Mouse (Mus musculus): ENCODE measurements at regions not wholly inside any gene's neighbourhood (a gene's known extent, or its start where the extent isn't known, plus 50 kb on each side); places are given as distances from the start of the nearest gene placed in this dataset.
A peak's percentile ranks its signal among the peaks of the same experiment; 100 is the strongest.

- DNase-seq = no peak
- intact Hi-C loops (cut with DNase I) = no loop called here
Observed at GRCm38 (mm10) chr9:50395543-50395942, 50.8 kb upstream of the Rpl10-ps3 start.

GRCm38 (mm10) chr9:50396051-50396450 lies 51.3 kb upstream of the Rpl10-ps3 start:
- DNase-seq = no peak
- intact Hi-C loops (cut with DNase I) = no loop called here

- no peak for DNase-seq
- intact Hi-C loops (cut with DNase I) = no loop called here
Observed at GRCm38 (mm10) chr9:50408396-50408795, 63.6 kb upstream of the Rpl10-ps3 start.

GRCm38 (mm10) chr9:50408845-50409244 lies 64.1 kb upstream of the Rpl10-ps3 start:
- no peak for DNase-seq
- intact Hi-C loops (cut with DNase I) = no loop called here

- no peak for DNase-seq
- intact Hi-C loops (cut with DNase I) = no loop called here
Observed at GRCm38 (mm10) chr9:50412986-50413385, 68.2 kb upstream of the Rpl10-ps3 start.

- intact Hi-C loops (cut with DNase I) = no loop called here
- no peak for DNase-seq
Observed at GRCm38 (mm10) chr9:50413514-50414335, 69.0 kb upstream of the Rpl10-ps3 start.

GRCm38 (mm10) chr9:50414796-50415340 lies 70.1 kb upstream of the Rpl10-ps3 start:
- intact Hi-C loops (cut with DNase I) = no loop called here

GRCm38 (mm10) chr9:50416677-50417076 lies 71.9 kb upstream of the Rpl10-ps3 start:
- no peak for DNase-seq
- intact Hi-C loops (cut with DNase I) = no loop called here

More at GRCm38 (mm10) chr9:50414796-50415340, 70.1 kb upstream of the Rpl10-ps3 start:
- no peak for DNase-seq

GRCm38 (mm10) chr9:50421061-50421460 lies 73.3 kb upstream of the Plet1 start:
- intact Hi-C loops (cut with DNase I) = no loop called here

GRCm38 (mm10) chr9:50421572-50422285 lies 72.6 kb upstream of the Plet1 start:
- intact Hi-C loops (cut with DNase I) = no loop called here
- DNase-seq = no peak

More at GRCm38 (mm10) chr9:50421061-50421460, 73.3 kb upstream of the Plet1 start:
- DNase-seq = no peak

GRCm38 (mm10) chr9:50425866-50426495 lies 68.3 kb upstream of the Plet1 start:
- DNase-seq = no peak
- intact Hi-C loops (cut with DNase I) = no loop called here

GRCm38 (mm10) chr9:50430147-50430546 lies 64.2 kb upstream of the Plet1 start:
- DNase-seq = no peak
- intact Hi-C loops (cut with DNase I) = loop anchor here (10.0 kb wide), 1 partner anchor 1345 kb away; the partner anchor contains the start of gene Tmprss5

GRCm38 (mm10) chr9:50433525-50433924 lies 60.8 kb upstream of the Plet1 start:
- DNase-seq = no peak
- intact Hi-C loops (cut with DNase I) = loop anchor here (10.0 kb wide), 1 partner anchor 1349 kb away; the partner anchor contains the start of gene Tmprss5

- intact Hi-C loops (cut with DNase I) = loop anchor here (10.0 kb wide), 1 partner anchor 1349 kb away; the partner anchor contains the start of gene Tmprss5
Observed at GRCm38 (mm10) chr9:50433978-50434377, 60.3 kb upstream of the Plet1 start.

GRCm38 (mm10) chr9:50437830-50438722 lies 56.2 kb upstream of the Plet1 start:
- intact Hi-C loops (cut with DNase I) = loop anchor here (1.0 to 10.0 kb wide), 4 partner anchors 105 to 1353 kb away; partner anchors contain the start of gene Tmprss5
- peak; percentile 62 to 76 for DNase-seq

More at GRCm38 (mm10) chr9:50433978-50434377, 60.3 kb upstream of the Plet1 start:
- no peak for DNase-seq

GRCm38 (mm10) chr9:50438738-50439137 lies 55.6 kb upstream of the Plet1 start:
- no peak for DNase-seq
- intact Hi-C loops (cut with DNase I) = loop anchor here (1.0 to 10.0 kb wide), 4 partner anchors 105 to 1354 kb away; partner anchors contain the start of gene Tmprss5

- DNase-seq = no peak
- intact Hi-C loops (cut with DNase I) = loop anchor here (10.0 kb wide), 2 partner anchors 225 to 325 kb away; partner anchors contain the start of gene Fdxacb1
Observed at GRCm38 (mm10) chr9:50440222-50440621, 54.1 kb upstream of the Plet1 start.

GRCm38 (mm10) chr9:50440689-50441088 lies 53.6 kb upstream of the Plet1 start:
- DNase-seq = peak; percentile 20 to 27
- intact Hi-C loops (cut with DNase I) = loop anchor here (10.0 kb wide), 2 partner anchors 224 to 324 kb away; partner anchors contain the start of gene Fdxacb1
